Mouse (Mus musculus) embryonic facial prominence, embryonic 12.5 days (tissue): ENCODE data around the gene Pygo1. TPM values are rescaled to one million over a fixed set of nuclear protein-coding genes. Genes with fewer than 3 reads are reported as not detected.
A peak's percentile ranks its signal among the peaks of the same experiment; 100 is the strongest.

ENCODE experiments used
- ATAC-seq: fragments of 200-750 bp; cut with Nextera tagmentation; 2 replicates; pipeline ENCODE4 v1.8.0; 2017; ENCODE audit not compliant: insufficient number of reproducible peaks, insufficient read depth, low FRiP score, low TSS enrichment
- H3K27ac ChIP-seq: fragments of 300-500 bp; sonication (generic); 2 replicates; pipeline ENCODE4 v1.5.1; 2016; ENCODE audit warnings: mild to moderate bottlenecking
- H3K27me3 ChIP-seq: fragments of 300-500 bp; sonication (generic); 2 replicates; pipeline ENCODE4 v1.6.1; 2016; ENCODE audit warnings: mild to moderate bottlenecking, moderate library complexity
- H3K36me3 ChIP-seq: fragments of 300-500 bp; sonication (generic); 2 replicates; pipeline ENCODE4 v1.6.1; 2016; ENCODE audit warnings: mild to moderate bottlenecking
- H3K4me1 ChIP-seq: fragments of 300-500 bp; sonication (generic); 2 replicates; pipeline ENCODE4 v1.6.1; 2016
- H3K4me2 ChIP-seq: fragments of 300-500 bp; sonication (generic); replicated peaks from 2 replicates; pipeline ENCODE4 v1.6.1; 2016; ENCODE audit warnings: mild to moderate bottlenecking, moderate library complexity
- H3K4me3 ChIP-seq: fragments of 300-500 bp; sonication (generic); 2 replicates; pipeline ENCODE4 v1.5.1; 2016; ENCODE audit warnings: mild to moderate bottlenecking
- H3K9ac ChIP-seq: fragments of 300-500 bp; sonication (generic); 2 replicates; pipeline ENCODE4 v1.6.1; 2016; ENCODE audit warnings: mild to moderate bottlenecking, moderate library complexity
- H3K9me3 ChIP-seq: fragments of 300-500 bp; sonication (generic); 2 replicates; pipeline ENCODE4 v1.6.1; 2016; ENCODE audit warnings: mild to moderate bottlenecking, moderate library complexity
- WGBS: fragments of 180-500 bp; shearing (Covaris S2); methylation state at CpG from one replicate; pipeline ENCODE4 v1.1.7; 2016; 5-methylcytosine and 5-hydroxymethylcytosine counted together
- polyA plus RNA-seq: library from polyadenylated mRNA; unstranded; fragments of >200 nt; fragmentation: Nextera tagmentation; extraction: Ambion mirVana; gene quantifications from 2 replicates; pipeline ENCODE4 v1.2.1, GENCODE M21; 2016

Gene Pygo1
- polyA plus RNA-seq, 1 experiment from 2014 or later: 11.7 TPM

GRCm38 (mm10) chr9:72943424-72943823, 18.0 kb downstream of the Pygo1 start:
- ATAC-seq: no peak
- H3K4me1 ChIP-seq: no peaks in the 10 kb centered on the region
- no peak overlapping the region for H3K4me2 ChIP-seq
- no peak overlapping the region for H3K4me3 ChIP-seq
- H3K36me3 ChIP-seq: peaks cover 35% of the 10 kb centered on the region
- H3K9ac ChIP-seq: no peak overlapping the region
- no peaks in the 10 kb centered on the region for H3K27me3 ChIP-seq
- 55% methylated on average over 3 of the region's 3 CpGs for WGBS
- no peak overlapping the region for H3K27ac ChIP-seq
- H3K9me3 ChIP-seq: no peaks in the 10 kb centered on the region

GRCm38 (mm10) chr9:72944286-72944685, 18.8 kb downstream of the Pygo1 start:
- no peak overlapping the region for H3K4me3 ChIP-seq
- H3K4me2 ChIP-seq: no peak overlapping the region
- H3K9me3 ChIP-seq: no peaks in the 10 kb centered on the region
- H3K9ac ChIP-seq: no peak overlapping the region
- no peak overlapping the region for H3K27ac ChIP-seq
- WGBS: 93% methylated on average over 13 of the region's 13 CpGs
- no peaks in the 10 kb centered on the region for H3K27me3 ChIP-seq
- ATAC-seq: no peak
- H3K4me1 ChIP-seq: no peaks in the 10 kb centered on the region
- peaks cover 35% of the 10 kb centered on the region for H3K36me3 ChIP-seq

- WGBS: 100% methylated on average over 1 of the region's 1 CpGs
Observed at GRCm38 (mm10) chr9:72947010-72947409, 21.6 kb downstream of the Pygo1 start.

GRCm38 (mm10) chr9:72949572-72949971, 24.1 kb downstream of the Pygo1 start:
- H3K4me1 ChIP-seq: no peaks in the 10 kb centered on the region
- H3K4me2 ChIP-seq: no peak overlapping the region
- WGBS: 69% methylated on average over 7 of the region's 7 CpGs
- H3K4me3 ChIP-seq: no peak overlapping the region
- H3K9ac ChIP-seq: no peak overlapping the region
- no peaks in the 10 kb centered on the region for H3K27me3 ChIP-seq
- H3K9me3 ChIP-seq: no peaks in the 10 kb centered on the region
- H3K27ac ChIP-seq: no peak overlapping the region
- ATAC-seq: no peak
- peaks cover 28% of the 10 kb centered on the region for H3K36me3 ChIP-seq

More at GRCm38 (mm10) chr9:72947010-72947409, 21.6 kb downstream of the Pygo1 start:
- Histone ChIP-seq H3K36me3 (peaks cover 35% of the 10 kb centered on the region), H3K9ac (no peak overlapping the region), H3K4me1 (no peaks in the 10 kb centered on the region), H3K4me3 (no peak overlapping the region), H3K27me3 (no peaks in the 10 kb centered on the region), H3K27ac (no peak overlapping the region), H3K4me2 (no peak overlapping the region), H3K9me3 (no peaks in the 10 kb centered on the region)
- ATAC-seq: no peak

GRCm38 (mm10) chr9:72954746-72955145, 29.3 kb downstream of the Pygo1 start:
- ATAC-seq: no peak
- H3K36me3 ChIP-seq: no peaks in the 10 kb centered on the region
- H3K27me3 ChIP-seq: no peaks in the 10 kb centered on the region
- H3K4me2 ChIP-seq: no peak overlapping the region
- H3K9me3 ChIP-seq: no peaks in the 10 kb centered on the region
- H3K27ac ChIP-seq: no peak overlapping the region
- no peaks in the 10 kb centered on the region for H3K4me1 ChIP-seq
- 50% methylated on average over 2 of the region's 2 CpGs for WGBS
- no peak overlapping the region for H3K9ac ChIP-seq
- H3K4me3 ChIP-seq: no peak overlapping the region

- no peaks in the 10 kb centered on the region for H3K27me3 ChIP-seq
- no peak overlapping the region for H3K4me3 ChIP-seq
- no peaks in the 10 kb centered on the region for H3K9me3 ChIP-seq
- H3K9ac ChIP-seq: no peak overlapping the region
- WGBS: 21% methylated on average over 1 of the region's 1 CpGs
- no peak overlapping the region for H3K4me2 ChIP-seq
- no peaks in the 10 kb centered on the region for H3K4me1 ChIP-seq
- ATAC-seq: no peak; the same call in 1 of the 2 replicates
- H3K27ac ChIP-seq: no peak overlapping the region
- no peaks in the 10 kb centered on the region for H3K36me3 ChIP-seq
Observed at GRCm38 (mm10) chr9:72955546-72955945, 30.1 kb downstream of the Pygo1 start.

- H3K9me3 ChIP-seq: no peaks in the 10 kb centered on the region
- ATAC-seq: peak; percentile 91
- peak within 1 kb of the TSS; percentile 51 for H3K4me3 ChIP-seq
- H3K4me1 ChIP-seq: no peaks in the 10 kb centered on the region
- WGBS: 2% methylated on average over 43 of the region's 43 CpGs
- H3K27me3 ChIP-seq: no peaks in the 10 kb centered on the region
- peak within 1 kb of the TSS; percentile 41 for H3K9ac ChIP-seq
- no peak within 1 kb of the TSS for H3K27ac ChIP-seq
- H3K36me3 ChIP-seq: no peaks in the 10 kb centered on the region
- peak within 1 kb of the TSS; percentile 59 for H3K4me2 ChIP-seq
Observed at GRCm38 (mm10) chr9:72958521-72959450, 33.3 kb downstream of the Pygo1 start, which contains the start of the genes Dyx1c1 and Gm44503. Gene Dyx1c1, plus strand, starts transcription at chr9:72958785. Gene Gm44503, plus strand, starts transcription at chr9:72958852.

- 70% methylated on average over 8 of the region's 8 CpGs for WGBS
- ATAC-seq: no peak
Observed at GRCm38 (mm10) chr9:72961346-72961745, 35.9 kb downstream of the Pygo1 start.

GRCm38 (mm10) chr9:72961959-72962358, 36.5 kb downstream of the Pygo1 start:
- Histone ChIP-seq H3K4me3 (no peak overlapping the region), H3K4me2 (no peak overlapping the region), H3K27me3 (no peaks in the 10 kb centered on the region), H3K27ac (no peak overlapping the region), H3K36me3 (no peaks in the 10 kb centered on the region), H3K4me1 (no peaks in the 10 kb centered on the region), H3K9ac (no peak overlapping the region), H3K9me3 (no peaks in the 10 kb centered on the region)
- ATAC-seq: no peak
- WGBS: 75% methylated on average over 15 of the region's 15 CpGs

More at GRCm38 (mm10) chr9:72961346-72961745, 35.9 kb downstream of the Pygo1 start:
- Histone ChIP-seq H3K9me3 (no peaks in the 10 kb centered on the region), H3K4me1 (no peaks in the 10 kb centered on the region), H3K4me2 (no peak overlapping the region), H3K27ac (no peak overlapping the region), H3K9ac (no peak overlapping the region), H3K27me3 (no peaks in the 10 kb centered on the region), H3K36me3 (no peaks in the 10 kb centered on the region), H3K4me3 (no peak overlapping the region)

- no peak overlapping the region for H3K4me2 ChIP-seq
- no peaks in the 10 kb centered on the region for H3K36me3 ChIP-seq
- no peak overlapping the region for H3K9ac ChIP-seq
- H3K4me1 ChIP-seq: no peaks in the 10 kb centered on the region
- no peak overlapping the region for H3K27ac ChIP-seq
- no peak overlapping the region for H3K4me3 ChIP-seq
- WGBS: 31% methylated on average over 11 of the region's 11 CpGs
- H3K9me3 ChIP-seq: no peaks in the 10 kb centered on the region
- ATAC-seq: no peak
- no peaks in the 10 kb centered on the region for H3K27me3 ChIP-seq
Observed at GRCm38 (mm10) chr9:72968349-72969061, 43.1 kb downstream of the Pygo1 start.

GRCm38 (mm10) chr9:72969874-72970273, 44.4 kb downstream of the Pygo1 start:
- ATAC-seq: no peak
- Histone ChIP-seq H3K4me3 (no peak overlapping the region), H3K36me3 (no peaks in the 10 kb centered on the region), H3K9me3 (no peaks in the 10 kb centered on the region), H3K9ac (no peak overlapping the region), H3K27ac (no peak overlapping the region), H3K4me2 (no peak overlapping the region), H3K27me3 (no peaks in the 10 kb centered on the region), H3K4me1 (no peaks in the 10 kb centered on the region)
- WGBS: 58% methylated on average over 7 of the region's 7 CpGs

- H3K4me2 ChIP-seq: no peak overlapping the region
- no peaks in the 10 kb centered on the region for H3K4me1 ChIP-seq
- no peaks in the 10 kb centered on the region for H3K36me3 ChIP-seq
- WGBS: 85% methylated on average over 5 of the region's 5 CpGs
- ATAC-seq: no peak
- H3K4me3 ChIP-seq: no peak overlapping the region
- no peak overlapping the region for H3K27ac ChIP-seq
- no peaks in the 10 kb centered on the region for H3K27me3 ChIP-seq
- no peaks in the 10 kb centered on the region for H3K9me3 ChIP-seq
- no peak overlapping the region for H3K9ac ChIP-seq
Observed at GRCm38 (mm10) chr9:72972435-72972834, 47.0 kb downstream of the Pygo1 start.
